Mouse (Mus musculus) liver, postnatal 0 days (tissue): ENCODE data around the gene Nr1h4.

ENCODE experiments used
- CTCF ChIP-seq: sonication (generic); IDR thresholded peaks from 2 replicates; pipeline ENCODE4 v1.5.1; 2016; ENCODE audit warnings: antibody characterized with exemption, low read depth
- EP300 ChIP-seq: IDR thresholded peaks from 2 replicates; pipeline ENCODE4 v1.6.1; 2016; ENCODE audit warnings: antibody characterized with exemption, low read depth, mild to moderate bottlenecking

DNA sequence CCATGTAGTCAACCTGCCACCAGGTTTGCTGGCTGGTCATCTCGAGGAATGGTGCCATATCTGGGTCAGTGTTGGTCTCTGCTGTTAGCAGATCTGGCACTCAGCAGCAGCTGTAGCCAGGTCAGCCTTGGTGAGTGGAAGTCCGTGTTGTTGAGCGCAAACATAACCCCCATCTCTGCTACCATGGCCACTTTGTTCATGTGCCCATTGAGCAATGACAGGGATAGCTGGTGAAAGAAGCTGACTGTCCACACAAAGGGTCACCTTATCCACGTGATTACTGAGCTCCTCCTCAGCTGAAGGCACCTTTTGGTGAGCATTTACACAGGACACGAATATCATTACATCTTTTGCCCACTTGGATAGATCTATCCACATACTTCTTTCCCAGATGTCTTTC is 19.6 kb upstream of the Nr1h4 start:
- TF ChIP-seq CTCF (no peak), EP300 (no peak)
